Mouse (Mus musculus): ENCODE results near the gene Cd2bp2. TPM values are rescaled to one million over a fixed set of nuclear protein-coding genes. Genes with fewer than 3 reads are reported as not detected.

Cd2bp2 gene
- polyA plus RNA-seq, 1 experiment, result 102 TPM

GRCm38 (mm10) chr7:127145387-127146266 lies 50.2 kb downstream of the Cd2bp2 start:
- no peak for DNase-seq (ENCODE audit: extremely low spot score in 1 of 2, low spot score in 1 of 2)

- no peak for DNase-seq (ENCODE audit: extremely low spot score in 1 of 2, low spot score in 1 of 2)
Observed at GRCm38 (mm10) chr7:127144412-127144811, 51.4 kb downstream of the Cd2bp2 start.

- no peak for DNase-seq (ENCODE audit: extremely low spot score in 1 of 2, low spot score in 1 of 2)
Observed at GRCm38 (mm10) chr7:127142666-127143065, 53.2 kb downstream of the Cd2bp2 start.

- DNase-seq (ENCODE audit: extremely low spot score in 1 of 2, low spot score in 1 of 2), result no peak
Observed at GRCm38 (mm10) chr7:127142214-127142613, 53.6 kb downstream of the Cd2bp2 start.

Other genes starting within 250 kb of the Cd2bp2 start
- 46.4 and 54.9 TPM in 2 replicates for gene Asphd1, start 246.5 kb downstream of the Cd2bp2 start, polyA plus RNA-seq (2012; rRNA removed)
- gene Sez6l2, start 245.5 kb downstream of the Cd2bp2 start, polyA plus RNA-seq (2012; rRNA removed), result 175 and 194 TPM in 2 replicates
- 224 and 230 TPM in 2 replicates for gene Cdipt, start 220.1 kb downstream of the Cd2bp2 start, polyA plus RNA-seq (2012; rRNA removed)
- 0.80 and 1.0 TPM in 2 replicates for gene Cdiptos, start 220.0 kb downstream of the Cd2bp2 start, polyA plus RNA-seq (2012; rRNA removed)
- 8.3 and 8.8 TPM in 2 replicates for gene Mvp, start 181.4 kb downstream of the Cd2bp2 start, polyA plus RNA-seq (2012; rRNA removed)
- 1.7 and 2.4 TPM in 2 replicates for gene Pagr1b, start 179.6 kb downstream of the Cd2bp2 start, polyA plus RNA-seq (2012; rRNA removed)
- 30.0 and 42.3 TPM in 2 replicates for gene Pagr1a, start 178.7 kb downstream of the Cd2bp2 start, polyA plus RNA-seq (2012; rRNA removed)
- 95.5 and 113 TPM in 2 replicates for gene Gm42742, start 175.0 kb downstream of the Cd2bp2 start, polyA plus RNA-seq (2012; rRNA removed)
- 227 and 259 TPM in 2 replicates for gene Prrt2, start 174.8 kb downstream of the Cd2bp2 start, polyA plus RNA-seq (2012; rRNA removed)
- gene Maz, start 169.0 kb downstream of the Cd2bp2 start, polyA plus RNA-seq (2012; rRNA removed), result 165 and 186 TPM in 2 replicates
- gene Kif22, start 153.6 kb downstream of the Cd2bp2 start, polyA plus RNA-seq (2012; rRNA removed), result 6.0 and 7.4 TPM in 2 replicates
- 0.16 and 0.23 TPM in 2 replicates for gene Zg16, start 108.7 kb downstream of the Cd2bp2 start, polyA plus RNA-seq (2012; rRNA removed)
- gene AI467606, start 104.7 kb downstream of the Cd2bp2 start, polyA plus RNA-seq (2012; rRNA removed), result 2.3 and 2.9 TPM in 2 replicates
- gene Qprt, start 73.8 kb downstream of the Cd2bp2 start, polyA plus RNA-seq (2012; rRNA removed), result 0.86 TPM in 2 replicates
- gene Spn, start 58.2 kb downstream of the Cd2bp2 start, polyA plus RNA-seq (2012; rRNA removed), result 0.15 and 0.16 TPM in 2 replicates
- gene Tbc1d10b, start 12.4 kb upstream of the Cd2bp2 start, polyA plus RNA-seq (2012; rRNA removed), result 60.3 and 77.8 TPM in 2 replicates
- gene Mylpf, start 12.8 kb upstream of the Cd2bp2 start, polyA plus RNA-seq (2012; rRNA removed), result 1.6 and 3.0 TPM in 2 replicates
- gene Zfp553, start 37.0 kb upstream of the Cd2bp2 start, polyA plus RNA-seq (2012; rRNA removed), result 13.5 and 13.8 TPM in 2 replicates
- 10.2 and 13.3 TPM in 2 replicates for gene Sept1, start 37.1 kb upstream of the Cd2bp2 start, polyA plus RNA-seq (2012; rRNA removed)
- 120 and 131 TPM in 2 replicates for gene Zfp771, start 48.2 kb upstream of the Cd2bp2 start, polyA plus RNA-seq (2012; rRNA removed)
- gene Dctpp1, start 64.7 kb upstream of the Cd2bp2 start, polyA plus RNA-seq (2012; rRNA removed), result 27.9 and 30.1 TPM in 2 replicates
- 22.2 and 27.6 TPM in 2 replicates for gene Sephs2, start 78.0 kb upstream of the Cd2bp2 start, polyA plus RNA-seq (2012; rRNA removed)
- 0.66 and 0.88 TPM in 2 replicates for gene Itgal, start 100.2 kb upstream of the Cd2bp2 start, polyA plus RNA-seq (2012; rRNA removed)
- 14.8 and 16.2 TPM in 2 replicates for gene Zfp768, start 149.5 kb upstream of the Cd2bp2 start, polyA plus RNA-seq (2012; rRNA removed)
- gene Zfp747, start 180.0 kb upstream of the Cd2bp2 start, polyA plus RNA-seq (2012; rRNA removed), result 4.6 and 5.1 TPM in 2 replicates
- gene 9130019O22Rik, start 191.1 kb upstream of the Cd2bp2 start, polyA plus RNA-seq (2012; rRNA removed), result 2.2 and 2.9 TPM in 2 replicates
- 5.1 and 5.9 TPM in 2 replicates for gene E430018J23Rik, start 197.6 kb upstream of the Cd2bp2 start, polyA plus RNA-seq (2012; rRNA removed)
- 3.2 and 3.5 TPM in 2 replicates for gene Zfp764, start 210.8 kb upstream of the Cd2bp2 start, polyA plus RNA-seq (2012; rRNA removed)
- gene Zfp688, start 226.0 kb upstream of the Cd2bp2 start, polyA plus RNA-seq (2012; rRNA removed), result 17.9 and 18.6 TPM in 2 replicates